Mouse (Mus musculus) megakaryocyte, embryonic 14.5 days (primary cell): ENCODE data around the gene Kcnj10. TPM values are rescaled to one million over a fixed set of nuclear protein-coding genes. Genes with fewer than 3 reads are reported as not detected.
A peak's percentile ranks its signal among the peaks of the same experiment; 100 is the strongest.

Experiments
- H3K27me3 ChIP-seq: replicated peaks from 2 replicates; pipeline ENCODE3; 2012; ENCODE audit warnings: inconsistent platforms
- H3K36me3 ChIP-seq: replicated peaks from 2 replicates; pipeline ENCODE3; 2012; ENCODE audit warnings: low read length, inconsistent platforms, mixed read lengths
- H3K4me1 ChIP-seq: 2 replicates; pipeline ENCODE4 v1.6.1; 2012; ENCODE audit warnings: inconsistent platforms
- H3K4me3 ChIP-seq: replicated peaks from 2 replicates; pipeline ENCODE3; 2012; ENCODE audit warnings: moderate library complexity, mild to moderate bottlenecking, inconsistent platforms
- H3K9me3 ChIP-seq: 2 replicates; pipeline ENCODE4 v1.6.1; 2012; ENCODE audit warnings: inconsistent platforms
- FLI1 ChIP-seq: IDR thresholded peaks from 2 replicates; pipeline ENCODE4 v1.6.1; 2012; ENCODE audit warnings: low read length, inconsistent platforms, mixed read lengths
- GATA1 ChIP-seq: IDR thresholded peaks from 3 replicates; pipeline ENCODE4 v1.6.1; 2012; ENCODE audit warnings: mixed read lengths, low read length, inconsistent platforms, borderline replicate concordance
- polyA plus RNA-seq: library from polyadenylated mRNA; stranded (reverse); fragments of >175 nt; gene quantifications from 2 replicates; pipeline ENCODE4 v1.2.3, GENCODE M21; 2012; ENCODE audit warnings: low replicate concordance; ENCODE audit not compliant: insufficient read depth

The Kcnj10 gene
- polyA plus RNA-seq, 1 experiment: 0.12 TPM

GRCm38 (mm10) chr1:172342729-172343128 is 1.7 kb downstream of the Kcnj10 start:
- H3K9me3 ChIP-seq: peaks cover 4% of the 10 kb centered on the region; the same call in 1 of the 2 replicates
- peaks cover 88% of the 10 kb centered on the region for H3K27me3 ChIP-seq
- no peak for TF ChIP-seq FLI1
- no peak for TF ChIP-seq GATA1
- H3K4me1 ChIP-seq: peaks cover 22% of the 10 kb centered on the region
- no peaks in the 10 kb centered on the region for H3K36me3 ChIP-seq
- no peak overlapping the region for H3K4me3 ChIP-seq

GRCm38 (mm10) chr1:172343914-172344313 is 2.9 kb downstream of the Kcnj10 start:
- Histone ChIP-seq H3K27me3 (peaks cover 87% of the 10 kb centered on the region), H3K4me1 (peaks cover 22% of the 10 kb centered on the region)

GRCm38 (mm10) chr1:172344820-172345219 is 3.8 kb downstream of the Kcnj10 start:
- peaks cover 88% of the 10 kb centered on the region for H3K27me3 ChIP-seq

More at GRCm38 (mm10) chr1:172343914-172344313, 2.9 kb downstream of the Kcnj10 start:
- H3K36me3 ChIP-seq: no peaks in the 10 kb centered on the region
- peaks cover 4% of the 10 kb centered on the region; the same call in 1 of the 2 replicates for H3K9me3 ChIP-seq
- TF ChIP-seq GATA1 (no peak), FLI1 (no peak)
- no peak overlapping the region for H3K4me3 ChIP-seq

GRCm38 (mm10) chr1:172346707-172347106 is 5.7 kb downstream of the Kcnj10 start:
- H3K4me1 ChIP-seq: peaks cover 16% of the 10 kb centered on the region
- H3K4me3 ChIP-seq: no peak overlapping the region
- no peaks in the 10 kb centered on the region for H3K9me3 ChIP-seq
- peaks cover 90% of the 10 kb centered on the region for H3K27me3 ChIP-seq
- TF ChIP-seq GATA1 (no peak), FLI1 (no peak)
- H3K36me3 ChIP-seq: no peaks in the 10 kb centered on the region

More at GRCm38 (mm10) chr1:172344820-172345219, 3.8 kb downstream of the Kcnj10 start:
- H3K4me3 ChIP-seq: no peak overlapping the region
- no peaks in the 10 kb centered on the region for H3K9me3 ChIP-seq
- no peak for TF ChIP-seq FLI1
- no peak for TF ChIP-seq GATA1
- H3K4me1 ChIP-seq: peaks cover 22% of the 10 kb centered on the region
- no peaks in the 10 kb centered on the region for H3K36me3 ChIP-seq

GRCm38 (mm10) chr1:172347382-172347781 is 6.4 kb downstream of the Kcnj10 start:
- H3K4me3 ChIP-seq: no peak overlapping the region
- H3K9me3 ChIP-seq: no peaks in the 10 kb centered on the region
- H3K27me3 ChIP-seq: peaks cover 88% of the 10 kb centered on the region
- TF ChIP-seq GATA1 (no peak), FLI1 (no peak)
- peaks cover 21% of the 10 kb centered on the region for H3K4me1 ChIP-seq
- H3K36me3 ChIP-seq: no peaks in the 10 kb centered on the region

- H3K9me3 ChIP-seq: no peaks in the 10 kb centered on the region
- peaks cover 87% of the 10 kb centered on the region for H3K27me3 ChIP-seq
- H3K4me3 ChIP-seq: no peak overlapping the region
- H3K4me1 ChIP-seq: peaks cover 30% of the 10 kb centered on the region
- TF ChIP-seq GATA1 (no peak), FLI1 (no peak)
- no peaks in the 10 kb centered on the region for H3K36me3 ChIP-seq
Measured at GRCm38 (mm10) chr1:172349504-172349903, 8.5 kb downstream of the Kcnj10 start.

GRCm38 (mm10) chr1:172349916-172350812 is 9.2 kb downstream of the Kcnj10 start:
- H3K4me3 ChIP-seq: peak overlapping the region; percentile 25
- TF ChIP-seq GATA1 (no peak), FLI1 (no peak)
- H3K4me1 ChIP-seq: peaks cover 30% of the 10 kb centered on the region
- H3K9me3 ChIP-seq: no peaks in the 10 kb centered on the region
- peaks cover 87% of the 10 kb centered on the region for H3K27me3 ChIP-seq
- no peaks in the 10 kb centered on the region for H3K36me3 ChIP-seq

- no peak overlapping the region for H3K4me3 ChIP-seq
- no peaks in the 10 kb centered on the region for H3K9me3 ChIP-seq
- H3K36me3 ChIP-seq: no peaks in the 10 kb centered on the region
- TF ChIP-seq GATA1: no peak
- no peak for TF ChIP-seq FLI1
- H3K27me3 ChIP-seq: peaks cover 83% of the 10 kb centered on the region
- peaks cover 26% of the 10 kb centered on the region for H3K4me1 ChIP-seq
Measured at GRCm38 (mm10) chr1:172352001-172352400, 11.0 kb downstream of the Kcnj10 start.

- Histone ChIP-seq H3K4me1 (peaks cover 26% of the 10 kb centered on the region), H3K4me3 (no peak overlapping the region), H3K27me3 (peaks cover 83% of the 10 kb centered on the region), H3K36me3 (no peaks in the 10 kb centered on the region), H3K9me3 (no peaks in the 10 kb centered on the region)
- no peak for TF ChIP-seq FLI1
Measured at GRCm38 (mm10) chr1:172352453-172352852, 11.4 kb downstream of the Kcnj10 start.

- Histone ChIP-seq H3K4me1 (peaks cover 32% of the 10 kb centered on the region), H3K4me3 (no peak overlapping the region), H3K36me3 (no peaks in the 10 kb centered on the region), H3K9me3 (no peaks in the 10 kb centered on the region), H3K27me3 (peaks cover 79% of the 10 kb centered on the region)
- TF ChIP-seq FLI1: no peak
- TF ChIP-seq GATA1: no peak
Measured at GRCm38 (mm10) chr1:172355336-172355735, 14.3 kb downstream of the Kcnj10 start.
